Mouse (Mus musculus): ENCODE results near the gene Pdk3. TPM values are rescaled to one million over a fixed set of nuclear protein-coding genes. Genes with fewer than 3 reads are reported as not detected.

Pdk3 gene
- polyA plus RNA-seq, 2 experiments = 12.4 to 33.2 TPM

- Histone ChIP-seq H3K9me3 (ENCODE audit: control insufficient read depth, low read length) (no peaks in the 10 kb centered on the region), H3K36me3 (replicated peaks; ENCODE audit: control insufficient read depth, insufficient read depth, low read depth) (no peaks in the 10 kb centered on the region), H3K9ac (replicated peaks) (no peak overlapping the region), H3K4me1 (replicated peaks; ENCODE audit: control insufficient read depth in 2 of 2, insufficient read depth in 2 of 2, low read length in 1 of 2) (peaks cover 23 to 26% of the 10 kb centered on the region in 2 experiments), H3K27ac (peak overlapping the region; percentile 55), H3K4me2 (ENCODE audit: low read depth) (no peak overlapping the region), H3K4me3 (ENCODE audit: insufficient read depth in 1 of 2, low read depth in 2 of 2, low read length in 2 of 2) (no peak overlapping the region), H3K27me3 (ENCODE audit: control insufficient read depth, insufficient read depth, low read length) (no peaks in the 10 kb centered on the region)
- DNase-seq (ENCODE audit: low read depth in 3 of 3, low spot score in 3 of 3) = peak; percentile 10 to 20 (median 12)
- TF ChIP-seq CTCF (IDR thresholded peaks at IDR 0.05; ENCODE audit: low read depth) (no peak), EP300 (IDR thresholded peaks at IDR 0.05; ENCODE audit: low read depth) (no peak)
- WGBS (ENCODE audit: insufficient replicate concordance) = 44% methylated on average over 1 of the region's 1 CpGs
- ATAC-seq (ENCODE audit: insufficient read depth) = peak; percentile 36; the same call in 1 of the 2 replicates
Observed at GRCm38 (mm10) chrX:93749165-93749564, 82.8 kb downstream of the Pdk3 start.

GRCm38 (mm10) chrX:93732975-93733748 is 98.8 kb downstream of the Pdk3 start:
- Histone ChIP-seq H3K27ac (no peak overlapping the region), H3K9me3 (ENCODE audit: control insufficient read depth, low read length) (no peaks in the 10 kb centered on the region), H3K36me3 (replicated peaks; ENCODE audit: control insufficient read depth, insufficient read depth, low read depth) (peaks cover 3% of the 10 kb centered on the region; the same call in 1 of the 2 replicates), H3K4me2 (ENCODE audit: low read depth) (no peak overlapping the region), H3K4me1 (replicated peaks; ENCODE audit: control insufficient read depth in 2 of 2, insufficient read depth in 2 of 2, low read length in 1 of 2) (peaks cover 0 to 3% of the 10 kb centered on the region in 2 experiments; a peak in 1 of 4 replicates), H3K27me3 (ENCODE audit: control insufficient read depth, insufficient read depth, low read length) (no peaks in the 10 kb centered on the region), H3K4me3 (ENCODE audit: insufficient read depth in 1 of 2, low read depth in 2 of 2, low read length in 2 of 2) (no peak overlapping the region), H3K9ac (replicated peaks) (no peak overlapping the region)
- ATAC-seq (ENCODE audit: insufficient read depth) (no peak), DNase-seq (ENCODE audit: low read depth in 3 of 3, low spot score in 3 of 3) (no peak)
- WGBS (ENCODE audit: insufficient replicate concordance) = 36% methylated on average over 6 of the region's 6 CpGs
- no peak for TF ChIP-seq CTCF (IDR thresholded peaks at IDR 0.05; ENCODE audit: low read depth)
- TF ChIP-seq EP300 (IDR thresholded peaks at IDR 0.05; ENCODE audit: low read depth) = 0 out of 2 replicates have a peak, but pooled peaks have one; percentile 11

- Histone ChIP-seq H3K36me3 (replicated peaks; ENCODE audit: control insufficient read depth, insufficient read depth, low read depth) (peaks cover 3% of the 10 kb centered on the region; the same call in 1 of the 2 replicates), H3K9ac (replicated peaks) (no peak overlapping the region), H3K9me3 (ENCODE audit: control insufficient read depth, low read length) (no peaks in the 10 kb centered on the region), H3K4me1 (replicated peaks; ENCODE audit: control insufficient read depth in 2 of 2, insufficient read depth in 2 of 2, low read length in 1 of 2) (peaks cover 0 to 3% of the 10 kb centered on the region in 2 experiments; a peak in 1 of 4 replicates), H3K27ac (no peak overlapping the region), H3K27me3 (ENCODE audit: control insufficient read depth, insufficient read depth, low read length) (no peaks in the 10 kb centered on the region), H3K4me3 (ENCODE audit: insufficient read depth in 1 of 2, low read depth in 2 of 2, low read length in 2 of 2) (no peak overlapping the region), H3K4me2 (ENCODE audit: low read depth) (no peak overlapping the region)
- ATAC-seq (ENCODE audit: insufficient read depth) (no peak), DNase-seq (ENCODE audit: low read depth in 3 of 3, low spot score in 3 of 3) (no peak)
- TF ChIP-seq CTCF (IDR thresholded peaks at IDR 0.05; ENCODE audit: low read depth) (no peak), EP300 (IDR thresholded peaks at IDR 0.05; ENCODE audit: low read depth) (no peak)
Observed at GRCm38 (mm10) chrX:93732407-93732806, 99.6 kb downstream of the Pdk3 start.

GRCm38 (mm10) chrX:93730854-93731253 is 101.1 kb downstream of the Pdk3 start:
- H3K4me3 ChIP-seq (ENCODE audit: insufficient read depth in 1 of 2, low read depth in 2 of 2, low read length in 2 of 2) = no peak overlapping the region
- no peak for ATAC-seq (ENCODE audit: insufficient read depth)
- peaks cover 0 to 3% of the 10 kb centered on the region in 2 experiments; a peak in 1 of 4 replicates for H3K4me1 ChIP-seq (replicated peaks; ENCODE audit: control insufficient read depth in 2 of 2, insufficient read depth in 2 of 2, low read length in 1 of 2)
- no peaks in the 10 kb centered on the region for H3K9me3 ChIP-seq (ENCODE audit: control insufficient read depth, low read length)
- no peaks in the 10 kb centered on the region for H3K27me3 ChIP-seq (ENCODE audit: control insufficient read depth, insufficient read depth, low read length)
- TF ChIP-seq CTCF (IDR thresholded peaks at IDR 0.05; ENCODE audit: low read depth) (no peak), EP300 (IDR thresholded peaks at IDR 0.05; ENCODE audit: low read depth) (no peak)
- no peak overlapping the region for H3K27ac ChIP-seq
- H3K9ac ChIP-seq (replicated peaks) = no peak overlapping the region
- H3K4me2 ChIP-seq (ENCODE audit: low read depth) = no peak overlapping the region
- DNase-seq (ENCODE audit: low read depth in 3 of 3, low spot score in 3 of 3) = no peak
- WGBS (ENCODE audit: insufficient replicate concordance) = 83% methylated on average over 8 of the region's 8 CpGs
- peaks cover 3% of the 10 kb centered on the region; the same call in 1 of the 2 replicates for H3K36me3 ChIP-seq (replicated peaks; ENCODE audit: control insufficient read depth, insufficient read depth, low read depth)

GRCm38 (mm10) chrX:93729529-93729928 is 102.5 kb downstream of the Pdk3 start:
- no peak for ATAC-seq (ENCODE audit: insufficient read depth)
- Histone ChIP-seq H3K36me3 (replicated peaks; ENCODE audit: control insufficient read depth, insufficient read depth, low read depth) (peaks cover under 1% of the 10 kb centered on the region; the same call in 1 of the 2 replicates), H3K4me1 (replicated peaks; ENCODE audit: control insufficient read depth in 2 of 2, insufficient read depth in 2 of 2, low read length in 1 of 2) (peaks cover 0 to 3% of the 10 kb centered on the region in 2 experiments; a peak in 1 of 4 replicates), H3K9me3 (ENCODE audit: control insufficient read depth, low read length) (no peaks in the 10 kb centered on the region), H3K9ac (replicated peaks) (no peak overlapping the region), H3K27ac (no peak overlapping the region), H3K4me3 (ENCODE audit: insufficient read depth in 1 of 2, low read depth in 2 of 2, low read length in 2 of 2) (no peak overlapping the region), H3K27me3 (ENCODE audit: control insufficient read depth, insufficient read depth, low read length) (no peaks in the 10 kb centered on the region), H3K4me2 (ENCODE audit: low read depth) (no peak overlapping the region)
- TF ChIP-seq EP300 (IDR thresholded peaks at IDR 0.05; ENCODE audit: low read depth) (no peak), CTCF (IDR thresholded peaks at IDR 0.05; ENCODE audit: low read depth) (no peak)
- no peak for DNase-seq (ENCODE audit: low read depth in 3 of 3, low spot score in 3 of 3)
- WGBS (ENCODE audit: insufficient replicate concordance) = 48% methylated on average over 1 of the region's 1 CpGs

Other genes starting within 250 kb of the Pdk3 start
- 3.9 and 6.7 TPM in 2 replicates for gene Pola1, start 200.0 kb downstream of the Pdk3 start, polyA plus RNA-seq (2012; rRNA removed)
- 14.3 and 15.3 TPM in 2 replicates for gene Pola1, start 200.0 kb downstream of the Pdk3 start, polyA plus RNA-seq (2014; fragmentation: Nextera tagmentation; extraction: Ambion mirVana)
- 6.3 and 8.3 TPM in 2 replicates for gene Pcyt1b, start 177.3 kb downstream of the Pdk3 start, polyA plus RNA-seq (2012; rRNA removed)
- gene Pcyt1b, start 177.3 kb downstream of the Pdk3 start, polyA plus RNA-seq (2014; fragmentation: Nextera tagmentation; extraction: Ambion mirVana) = 4.3 and 4.8 TPM in 2 replicates
- gene AU015836, start 136.5 kb upstream of the Pdk3 start, polyA plus RNA-seq (2012; rRNA removed) = 1.3 and 1.6 TPM in 2 replicates
- 0.47 and 0.71 TPM in 2 replicates for gene AU015836, start 136.5 kb upstream of the Pdk3 start, polyA plus RNA-seq (2014; fragmentation: Nextera tagmentation; extraction: Ambion mirVana)

Data from liver, embryonic 14.5 days (tissue).